Mouse (Mus musculus): ENCODE data around the gene Gm49388. TPM values are rescaled to one million over a fixed set of nuclear protein-coding genes. Genes with fewer than 3 reads are reported as not detected.

Gm49388 gene
- polyA plus RNA-seq, 1 experiment from 2014 or later = not detected

DNA sequence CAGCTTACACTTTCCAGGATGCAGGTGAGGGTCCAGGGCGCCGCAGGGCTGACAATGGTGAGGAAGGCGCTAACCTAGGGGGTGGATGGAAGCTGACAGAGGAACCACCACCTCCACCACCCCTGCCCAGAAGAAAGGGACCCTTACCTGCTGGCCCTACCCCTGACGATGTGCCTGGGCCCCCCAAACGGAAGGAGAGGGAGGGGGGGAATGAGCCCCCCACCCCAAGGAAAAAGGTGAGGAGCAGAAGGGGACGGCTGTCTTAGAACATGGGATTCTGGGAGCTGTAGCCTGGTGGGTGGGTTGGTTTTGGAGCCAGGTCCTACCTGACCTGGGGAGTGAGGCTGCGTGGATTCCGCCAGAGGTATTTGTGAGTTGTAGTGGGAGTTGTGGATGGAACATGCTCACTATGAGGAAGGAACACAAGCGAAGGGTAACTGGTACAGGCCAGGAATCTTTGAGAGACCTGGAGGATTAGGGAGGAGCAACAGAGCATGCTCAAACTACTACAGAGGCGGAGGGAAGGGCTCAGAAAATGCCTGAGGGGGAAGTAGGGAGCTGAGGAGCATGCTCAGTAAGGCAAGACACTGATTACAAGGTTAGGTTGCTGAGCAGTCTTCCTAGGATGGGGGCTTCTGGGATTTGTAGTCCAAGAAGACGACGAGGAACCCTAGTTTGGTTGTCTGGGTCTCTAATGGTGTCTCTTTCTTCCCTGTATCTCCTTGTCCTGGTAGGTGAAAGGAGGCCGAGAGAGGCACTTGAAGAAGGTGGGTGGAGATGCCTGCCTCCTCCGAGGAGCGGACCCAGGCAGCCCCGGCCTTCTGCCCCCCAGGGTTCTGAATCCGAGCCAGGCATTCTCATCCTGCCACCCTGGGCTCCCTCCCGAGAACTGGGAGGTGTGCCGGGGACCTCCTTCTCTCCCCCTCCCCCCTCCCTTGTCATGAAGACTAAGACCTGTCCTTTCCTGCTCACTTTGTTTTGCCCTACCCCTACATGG is 35.0 kb upstream of the Gm49388 start:
- ATAC-seq (ENCODE audit: low FRiP score) = no peak
- Histone ChIP-seq H3K9ac (no peak overlapping the region), H3K4me2 (replicated peaks) (no peak overlapping the region), H3K4me1 (replicated peaks; ENCODE audit: control insufficient read depth, insufficient read depth, low read length) (peaks cover 19% of the 10 kb centered on the region; the same call in 1 of the 2 replicates), H3K27ac (no peak overlapping the region), H3K4me3 (replicated peaks; ENCODE audit: low read length) (no peak overlapping the region), H3K9me3 (ENCODE audit: control insufficient read depth, low read length) (no peaks in the 10 kb centered on the region), H3K36me3 (replicated peaks; ENCODE audit: control insufficient read depth, insufficient read depth) (peaks cover 73% of the 10 kb centered on the region), H3K27me3 (ENCODE audit: control insufficient read depth, insufficient read depth, low read length) (no peaks in the 10 kb centered on the region)
- 89% methylated on average over 19 of the region's 19 CpGs for WGBS
- no peak for DNase-seq (ENCODE audit: low spot score)

DNA sequence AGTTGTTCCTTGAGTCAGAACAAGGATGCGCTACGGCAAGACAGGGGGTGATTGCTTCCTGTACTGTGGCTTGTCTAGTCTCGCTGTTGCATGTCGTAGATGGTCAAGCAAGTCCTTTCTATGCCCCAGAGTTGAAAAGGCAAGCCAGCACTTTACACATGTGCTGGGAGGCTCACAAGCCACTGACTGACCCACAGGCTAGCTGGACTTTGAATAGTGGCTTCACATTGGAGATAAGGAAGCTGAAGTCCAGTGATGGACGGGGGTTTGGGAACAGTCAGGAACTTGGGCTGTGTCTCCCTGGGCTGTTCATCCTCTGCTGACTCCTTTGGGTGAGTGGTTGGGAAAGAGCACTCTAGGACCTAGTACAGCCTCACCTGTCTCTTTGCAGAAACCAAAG is 33.8 kb upstream of the Gm49388 start:
- no peak overlapping the region for H3K4me2 ChIP-seq (replicated peaks)
- H3K4me1 ChIP-seq (replicated peaks; ENCODE audit: control insufficient read depth, insufficient read depth, low read length) = peaks cover 19% of the 10 kb centered on the region; the same call in 1 of the 2 replicates
- peaks cover 83% of the 10 kb centered on the region for H3K36me3 ChIP-seq (replicated peaks; ENCODE audit: control insufficient read depth, insufficient read depth)
- no peak for DNase-seq (ENCODE audit: low spot score)
- no peak overlapping the region for H3K27ac ChIP-seq
- WGBS = 92% methylated on average over 5 of the region's 5 CpGs
- ATAC-seq (ENCODE audit: low FRiP score) = no peak
- H3K9me3 ChIP-seq (ENCODE audit: control insufficient read depth, low read length) = no peaks in the 10 kb centered on the region
- H3K4me3 ChIP-seq (replicated peaks; ENCODE audit: low read length) = no peak overlapping the region
- no peak overlapping the region for H3K9ac ChIP-seq
- no peaks in the 10 kb centered on the region for H3K27me3 ChIP-seq (ENCODE audit: control insufficient read depth, insufficient read depth, low read length)

DNA sequence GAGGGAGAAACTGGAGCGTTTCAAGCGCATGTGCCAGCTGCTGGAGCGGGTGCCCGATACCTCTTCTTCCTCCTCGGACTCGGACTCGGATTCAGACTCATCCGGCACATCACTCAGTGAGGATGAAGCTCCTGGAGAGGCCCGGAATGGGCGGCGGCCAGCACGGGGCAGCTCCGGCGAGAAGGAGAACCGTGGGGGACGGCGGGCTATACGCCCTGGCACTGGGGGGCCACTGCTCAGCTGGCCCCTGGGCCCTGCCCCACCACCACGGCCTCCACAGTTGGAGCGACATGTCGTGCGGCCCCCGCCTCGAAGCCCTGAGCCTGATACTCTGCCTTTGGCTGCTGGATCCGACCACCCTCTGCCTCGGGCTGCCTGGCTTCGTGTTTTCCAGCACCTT is 33.3 kb upstream of the Gm49388 start:
- 95% methylated on average over 27 of the region's 27 CpGs for WGBS
- no peak for DNase-seq (ENCODE audit: low spot score)
- H3K4me1 ChIP-seq (replicated peaks; ENCODE audit: control insufficient read depth, insufficient read depth, low read length) = peaks cover 19% of the 10 kb centered on the region; the same call in 1 of the 2 replicates
- no peaks in the 10 kb centered on the region for H3K27me3 ChIP-seq (ENCODE audit: control insufficient read depth, insufficient read depth, low read length)
- H3K9ac ChIP-seq = no peak overlapping the region
- no peak overlapping the region for H3K4me3 ChIP-seq (replicated peaks; ENCODE audit: low read length)
- no peak overlapping the region for H3K27ac ChIP-seq
- no peaks in the 10 kb centered on the region for H3K9me3 ChIP-seq (ENCODE audit: control insufficient read depth, low read length)
- no peak for ATAC-seq (ENCODE audit: low FRiP score)
- no peak overlapping the region for H3K4me2 ChIP-seq (replicated peaks)
- H3K36me3 ChIP-seq (replicated peaks; ENCODE audit: control insufficient read depth, insufficient read depth) = peaks cover 88% of the 10 kb centered on the region

DNA sequence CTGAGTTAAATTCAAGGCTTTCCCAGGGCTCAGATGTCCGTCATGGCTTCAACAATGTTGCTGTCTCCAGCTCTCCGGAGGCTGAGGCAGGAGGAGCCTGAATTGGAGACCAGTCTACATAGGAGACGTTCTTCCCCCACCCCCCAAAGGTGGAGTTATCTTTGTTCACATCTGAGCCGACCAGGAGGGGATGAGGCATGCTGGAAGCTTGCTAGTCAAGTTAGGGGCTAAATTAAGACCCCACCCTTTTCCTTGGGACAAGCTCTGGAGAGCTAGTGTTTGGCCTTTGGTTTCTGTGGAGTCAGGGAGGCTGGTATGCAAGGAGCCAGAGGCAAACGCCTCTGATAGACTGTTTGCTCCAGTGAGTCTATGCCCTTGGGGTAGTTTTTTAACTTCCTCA is 32.2 kb upstream of the Gm49388 start:
- H3K4me3 ChIP-seq (replicated peaks; ENCODE audit: low read length) = no peak overlapping the region
- H3K4me1 ChIP-seq (replicated peaks; ENCODE audit: control insufficient read depth, insufficient read depth, low read length) = peaks cover 8% of the 10 kb centered on the region; the same call in 1 of the 2 replicates
- H3K4me2 ChIP-seq (replicated peaks) = no peak overlapping the region
- no peak overlapping the region for H3K27ac ChIP-seq
- no peak for DNase-seq (ENCODE audit: low spot score)
- 79% methylated on average over 5 of the region's 5 CpGs for WGBS
- ATAC-seq (ENCODE audit: low FRiP score) = no peak
- H3K9ac ChIP-seq = 0 out of 2 replicates have a peak overlapping the region, but pooled peaks have one; percentile 11
- no peaks in the 10 kb centered on the region for H3K9me3 ChIP-seq (ENCODE audit: control insufficient read depth, low read length)
- H3K36me3 ChIP-seq (replicated peaks; ENCODE audit: control insufficient read depth, insufficient read depth) = peaks cover 98% of the 10 kb centered on the region
- H3K27me3 ChIP-seq (ENCODE audit: control insufficient read depth, insufficient read depth, low read length) = no peaks in the 10 kb centered on the region

DNA sequence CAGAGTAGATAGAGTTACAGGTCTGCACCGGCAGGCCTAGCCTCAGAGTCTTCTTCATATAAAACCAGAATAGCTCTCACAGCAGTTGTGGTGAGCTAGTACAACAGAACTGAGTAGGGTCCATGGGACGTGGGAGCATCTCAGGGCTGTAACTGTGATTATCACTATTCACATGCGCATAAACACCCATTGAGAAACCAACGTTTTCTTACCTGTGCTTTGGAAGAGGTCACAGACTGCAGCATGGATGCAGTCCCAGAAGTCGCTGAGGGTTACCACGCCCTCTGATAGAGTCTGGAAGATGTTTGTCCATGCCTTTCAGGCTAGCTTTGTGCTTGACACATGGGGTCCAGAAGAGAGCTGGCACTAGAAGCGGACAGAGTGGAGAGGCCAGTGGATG is 31.7 kb upstream of the Gm49388 start:
- Histone ChIP-seq H3K27ac (no peak overlapping the region), H3K4me1 (replicated peaks; ENCODE audit: control insufficient read depth, insufficient read depth, low read length) (peaks cover 7% of the 10 kb centered on the region; the same call in 1 of the 2 replicates), H3K36me3 (replicated peaks; ENCODE audit: control insufficient read depth, insufficient read depth) (peaks cover 98% of the 10 kb centered on the region), H3K9me3 (ENCODE audit: control insufficient read depth, low read length) (no peaks in the 10 kb centered on the region), H3K4me2 (replicated peaks) (no peak overlapping the region), H3K4me3 (replicated peaks; ENCODE audit: low read length) (no peak overlapping the region), H3K27me3 (ENCODE audit: control insufficient read depth, insufficient read depth, low read length) (no peaks in the 10 kb centered on the region), H3K9ac (no peak overlapping the region)
- no peak for DNase-seq (ENCODE audit: low spot score)
- ATAC-seq (ENCODE audit: low FRiP score) = no peak
- WGBS = 92% methylated on average over 7 of the region's 7 CpGs

DNA sequence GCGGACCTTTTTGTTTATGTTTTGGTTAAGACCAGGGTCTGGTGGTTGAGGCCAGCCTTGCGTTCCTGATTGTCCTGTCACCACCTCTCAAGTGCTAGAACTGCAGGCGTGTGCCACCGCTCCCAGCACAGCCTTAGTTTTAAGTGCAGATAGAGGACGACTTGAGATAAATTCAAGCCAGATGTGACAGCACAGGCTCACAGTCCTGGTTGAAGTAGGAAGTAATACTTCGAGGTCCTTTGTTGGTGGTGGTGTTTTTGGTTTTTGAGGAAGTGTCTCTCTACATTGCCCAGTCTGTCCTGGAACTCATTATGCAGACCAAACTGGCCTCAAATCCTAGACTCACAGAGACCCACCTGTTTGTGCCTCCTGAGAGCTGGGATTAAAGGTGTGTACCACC is 25.7 kb upstream of the Gm49388 start:
- no peak overlapping the region for H3K4me3 ChIP-seq (replicated peaks; ENCODE audit: low read length)
- H3K36me3 ChIP-seq (replicated peaks; ENCODE audit: control insufficient read depth, insufficient read depth) = peaks cover 93% of the 10 kb centered on the region
- WGBS = 81% methylated on average over 6 of the region's 6 CpGs
- no peak for DNase-seq (ENCODE audit: low spot score)
- peaks cover 5% of the 10 kb centered on the region; the same call in 1 of the 2 replicates for H3K4me1 ChIP-seq (replicated peaks; ENCODE audit: control insufficient read depth, insufficient read depth, low read length)
- H3K27ac ChIP-seq = no peak overlapping the region
- no peak overlapping the region for H3K9ac ChIP-seq
- H3K27me3 ChIP-seq (ENCODE audit: control insufficient read depth, insufficient read depth, low read length) = no peaks in the 10 kb centered on the region
- no peaks in the 10 kb centered on the region for H3K9me3 ChIP-seq (ENCODE audit: control insufficient read depth, low read length)
- no peak for ATAC-seq (ENCODE audit: low FRiP score)
- no peak overlapping the region for H3K4me2 ChIP-seq (replicated peaks)

DNA sequence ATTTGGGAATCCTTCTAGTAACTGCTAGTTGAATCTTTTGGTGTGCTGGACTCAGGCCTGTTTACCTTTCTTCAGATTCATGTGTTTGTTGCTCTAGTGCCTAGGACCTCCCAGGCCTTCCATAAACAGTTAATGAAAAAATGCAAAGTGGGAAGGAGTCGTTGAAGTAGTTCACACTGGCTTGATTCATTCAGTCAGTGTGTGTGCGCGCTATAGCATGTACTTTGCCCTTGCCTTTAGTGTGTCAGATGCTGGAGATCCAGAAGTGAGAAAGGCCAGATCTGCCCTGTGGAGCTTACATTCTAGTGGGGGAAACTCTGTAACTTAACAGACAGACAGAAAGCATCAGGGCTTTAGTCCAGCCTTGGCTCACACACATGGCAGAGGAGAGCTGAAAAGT is 24.9 kb upstream of the Gm49388 start:
- H3K36me3 ChIP-seq (replicated peaks; ENCODE audit: control insufficient read depth, insufficient read depth) = peaks cover 93% of the 10 kb centered on the region

DNA sequence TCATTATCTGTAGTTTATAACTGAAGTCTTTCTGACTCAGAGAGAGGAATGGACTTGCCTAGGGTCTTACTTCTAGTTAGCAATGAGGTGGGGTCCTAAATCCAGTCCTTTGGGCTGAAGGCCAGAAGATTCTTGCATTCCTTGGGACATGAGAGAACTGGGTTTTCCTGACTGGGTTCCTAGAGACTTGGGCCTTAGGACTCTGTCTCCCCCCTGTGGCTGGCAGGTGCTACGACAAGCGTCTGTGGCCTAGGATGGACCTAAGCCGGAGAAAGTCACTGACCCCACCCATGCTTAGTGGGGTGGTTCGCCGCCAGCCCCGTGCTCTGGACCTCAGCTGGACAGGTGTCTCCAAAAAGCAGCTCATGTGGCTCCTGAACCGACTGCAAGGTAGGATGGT is 24.4 kb upstream of the Gm49388 start:
- Histone ChIP-seq H3K4me3 (replicated peaks; ENCODE audit: low read length) (no peak overlapping the region), H3K4me1 (replicated peaks; ENCODE audit: control insufficient read depth, insufficient read depth, low read length) (no peaks in the 10 kb centered on the region), H3K36me3 (replicated peaks; ENCODE audit: control insufficient read depth, insufficient read depth) (peaks cover 93% of the 10 kb centered on the region), H3K9me3 (ENCODE audit: control insufficient read depth, low read length) (no peaks in the 10 kb centered on the region), H3K4me2 (replicated peaks) (no peak overlapping the region), H3K9ac (no peak overlapping the region), H3K27ac (no peak overlapping the region), H3K27me3 (ENCODE audit: control insufficient read depth, insufficient read depth, low read length) (no peaks in the 10 kb centered on the region)
- peak; percentile 71 for DNase-seq (ENCODE audit: low spot score)
- 47% methylated on average over 7 of the region's 7 CpGs for WGBS
- no peak for ATAC-seq (ENCODE audit: low FRiP score)

More for the DNA sequence above, 24.9 kb upstream of the Gm49388 start:
- no peak for DNase-seq (ENCODE audit: low spot score)
- Histone ChIP-seq H3K9me3 (ENCODE audit: control insufficient read depth, low read length) (no peaks in the 10 kb centered on the region), H3K4me3 (replicated peaks; ENCODE audit: low read length) (no peak overlapping the region), H3K9ac (no peak overlapping the region), H3K4me2 (replicated peaks) (no peak overlapping the region), H3K4me1 (replicated peaks; ENCODE audit: control insufficient read depth, insufficient read depth, low read length) (no peaks in the 10 kb centered on the region), H3K27ac (no peak overlapping the region), H3K27me3 (ENCODE audit: control insufficient read depth, insufficient read depth, low read length) (no peaks in the 10 kb centered on the region)
- WGBS = 90% methylated on average over 3 of the region's 3 CpGs
- ATAC-seq (ENCODE audit: low FRiP score) = no peak

DNA sequence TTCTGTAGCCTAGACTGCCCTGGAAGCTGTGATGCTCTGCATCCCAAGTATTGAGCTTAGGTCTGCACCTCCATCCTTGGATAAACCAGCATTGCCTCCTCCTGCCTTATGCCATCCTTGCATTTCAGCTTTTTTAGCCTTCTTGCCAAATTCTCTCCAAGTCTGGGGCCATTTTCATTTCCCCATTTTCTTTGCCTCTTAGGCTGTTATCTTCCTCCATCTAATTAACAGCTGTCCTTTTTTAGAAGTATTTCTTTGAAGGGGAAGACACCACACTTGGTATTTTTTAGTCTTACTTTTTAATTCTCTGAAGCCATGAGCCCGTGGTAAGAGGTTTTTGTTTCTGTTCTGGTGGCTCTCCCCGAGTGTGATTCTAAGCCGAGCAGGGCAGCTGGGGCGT is 21.8 kb upstream of the Gm49388 start:
- H3K9me3 ChIP-seq (ENCODE audit: control insufficient read depth, low read length) = no peaks in the 10 kb centered on the region
- H3K4me3 ChIP-seq (replicated peaks; ENCODE audit: low read length) = no peak overlapping the region
- no peak overlapping the region for H3K9ac ChIP-seq
- peaks cover 91% of the 10 kb centered on the region for H3K36me3 ChIP-seq (replicated peaks; ENCODE audit: control insufficient read depth, insufficient read depth)
- H3K27me3 ChIP-seq (ENCODE audit: control insufficient read depth, insufficient read depth, low read length) = no peaks in the 10 kb centered on the region
- ATAC-seq (ENCODE audit: low FRiP score) = no peak
- H3K4me2 ChIP-seq (replicated peaks) = no peak overlapping the region
- H3K4me1 ChIP-seq (replicated peaks; ENCODE audit: control insufficient read depth, insufficient read depth, low read length) = no peaks in the 10 kb centered on the region
- WGBS = 95% methylated on average over 4 of the region's 4 CpGs
- DNase-seq (ENCODE audit: low spot score) = no peak
- H3K27ac ChIP-seq = no peak overlapping the region
